Mouse (Mus musculus): Measurements from ENCODE around the gene 1700020D05Rik.
A peak's percentile ranks its signal among the peaks of the same experiment; 100 is the strongest.

The 1700020D05Rik gene

DNA sequence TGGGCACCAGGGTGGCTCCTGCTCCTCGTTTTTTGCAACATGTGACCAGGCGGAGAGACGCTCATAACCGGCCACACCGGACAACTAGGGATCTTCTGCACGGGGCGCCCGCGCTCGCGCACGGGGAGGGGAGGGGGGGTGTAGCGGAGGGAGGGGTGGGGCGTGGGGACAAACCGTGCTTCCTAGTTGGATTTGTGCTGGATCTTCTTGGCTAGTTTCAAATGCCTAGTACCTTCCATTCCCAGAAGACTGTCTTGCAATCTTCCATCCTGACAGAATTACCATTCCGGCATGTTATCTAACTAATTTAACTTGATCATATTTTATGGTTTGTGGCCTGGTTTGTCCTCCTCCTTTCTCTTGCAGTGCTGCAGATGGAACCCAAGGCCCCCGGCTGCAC is at the start of gene 1700020D05Rik:
TSS of gene 1700020D05Rik (minus strand) at position 101 of the 400 bp plus-strand sequence.
- DNase-seq (ENCODE audit: low spot score) = no peak

DNA sequence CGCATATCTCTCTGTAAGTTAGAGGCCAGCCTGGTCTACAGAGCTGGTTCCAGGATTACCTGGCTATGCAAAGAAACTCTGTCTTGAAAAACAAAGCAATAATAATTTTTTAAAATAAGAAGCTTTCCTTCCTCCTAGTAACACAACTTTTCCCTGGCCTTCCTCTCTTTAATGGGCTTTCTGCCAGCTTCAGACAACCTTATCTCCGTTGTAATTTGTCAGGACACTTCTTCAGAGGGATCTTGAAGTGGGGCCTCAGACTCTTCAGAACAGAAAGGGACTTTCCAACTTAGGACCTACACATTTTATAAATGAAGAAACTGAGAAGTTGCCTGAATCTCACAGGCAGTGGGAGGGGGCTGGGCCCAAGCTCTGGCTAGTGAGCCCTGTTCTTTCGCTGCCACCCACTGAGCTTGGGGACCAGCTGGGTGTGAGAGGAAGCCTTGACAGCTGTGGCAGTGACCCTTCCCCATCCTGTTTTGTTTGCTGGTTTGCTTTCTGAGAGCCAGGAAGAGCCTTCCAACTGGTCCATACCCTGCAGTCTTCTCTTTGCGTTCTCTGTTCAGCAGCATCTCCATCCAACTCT is 44.0 kb upstream of the 1700020D05Rik start:
- no peak for DNase-seq (ENCODE audit: low spot score)

DNA sequence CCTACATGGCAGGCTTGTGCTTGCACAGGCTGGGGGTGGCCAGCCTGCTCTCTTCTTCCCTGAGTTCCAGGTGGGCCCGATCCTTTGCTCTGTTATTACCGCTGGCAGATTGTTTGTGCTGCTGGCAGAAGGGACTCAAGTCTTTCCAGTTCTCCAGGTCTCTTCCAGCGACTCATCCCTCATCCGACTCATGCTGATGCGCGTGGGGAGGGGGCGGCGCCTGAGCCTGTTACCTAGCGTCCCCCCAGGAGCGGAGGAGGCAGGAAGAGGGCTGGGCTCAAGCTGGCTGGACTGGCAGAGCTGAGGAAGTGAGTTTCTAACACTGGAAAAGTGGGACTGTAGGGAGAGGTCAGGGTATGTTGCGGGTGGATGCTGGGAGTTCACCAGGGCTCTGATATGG is 40.4 kb upstream of the 1700020D05Rik start:
- no peak for DNase-seq (ENCODE audit: low spot score)

- no peak for DNase-seq (ENCODE audit: low spot score)
These were observed 39.8 kb upstream of the 1700020D05Rik start for GRCm38 (mm10) chr19:5543362-5543761.

- no peak for DNase-seq (ENCODE audit: low spot score)
These were observed 35.2 kb upstream of the 1700020D05Rik start for GRCm38 (mm10) chr19:5538786-5539185.

- DNase-seq (ENCODE audit: low spot score) = no peak
These were observed 28.9 kb upstream of the 1700020D05Rik start for GRCm38 (mm10) chr19:5532520-5532919.

- DNase-seq (ENCODE audit: low spot score) = no peak
These were observed 26.5 kb upstream of the 1700020D05Rik start for GRCm38 (mm10) chr19:5530138-5530524.

DNA sequence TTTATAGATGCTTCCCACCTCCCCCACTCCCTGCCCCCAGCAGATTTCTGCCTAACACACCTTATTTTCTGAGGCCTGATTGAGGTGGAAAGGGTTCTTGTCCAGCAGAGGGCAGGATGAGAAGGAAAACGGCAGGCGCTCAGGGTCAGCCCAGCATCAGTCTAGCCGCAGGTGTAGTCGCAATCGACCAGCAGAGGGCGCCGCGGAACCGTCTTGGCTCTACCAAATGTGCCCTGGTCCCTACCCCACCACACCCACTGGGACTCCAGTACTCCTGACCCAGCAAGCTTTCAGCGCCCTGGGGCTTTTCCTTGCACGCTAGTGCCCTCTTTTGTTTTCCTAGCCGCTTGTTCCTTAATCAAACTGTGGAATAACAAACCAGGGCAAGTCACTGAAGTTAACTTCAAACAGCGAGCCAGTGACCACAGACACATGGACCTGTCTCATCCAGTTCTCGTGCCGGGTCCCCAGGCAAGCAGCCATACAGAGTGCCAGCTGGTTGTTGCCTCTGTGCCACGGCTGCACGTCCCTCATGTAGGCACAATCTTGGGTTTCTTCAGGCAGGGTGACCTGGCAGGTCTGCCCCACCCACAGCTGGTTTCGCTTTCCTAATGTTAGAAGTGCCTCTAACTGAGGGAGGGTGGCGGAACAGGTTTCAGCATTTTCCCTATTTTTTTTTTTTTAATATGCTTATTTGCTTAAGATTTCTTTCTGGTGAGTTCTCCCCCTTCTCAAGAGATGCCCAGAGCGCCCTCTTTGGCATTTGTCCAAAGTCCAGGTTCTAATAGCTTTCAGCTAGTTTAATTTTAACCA is 25.9 kb upstream of the 1700020D05Rik start:
- DNase-seq (ENCODE audit: low spot score) = peak; percentile 91

DNA sequence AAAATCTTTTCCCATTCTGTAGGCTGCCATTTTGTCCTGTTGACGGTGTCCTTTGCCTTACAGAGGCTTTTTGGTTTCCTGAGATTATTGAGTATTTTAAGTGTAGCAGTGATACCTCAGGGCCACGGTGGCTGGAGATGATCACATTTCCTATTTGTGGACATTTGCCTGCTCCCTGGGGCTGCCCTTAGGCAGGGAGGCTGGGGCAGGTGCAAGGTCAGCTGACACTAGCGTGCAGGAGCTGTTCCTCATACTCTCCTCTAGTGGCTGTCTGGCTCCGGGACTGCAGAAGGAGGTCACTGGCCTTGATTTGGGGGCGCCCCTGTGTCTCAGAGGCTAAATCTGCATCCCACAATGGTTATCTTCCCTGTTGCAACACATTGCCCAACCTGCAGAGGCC is 21.6 kb upstream of the 1700020D05Rik start:
- DNase-seq (ENCODE audit: low spot score) = no peak

DNA sequence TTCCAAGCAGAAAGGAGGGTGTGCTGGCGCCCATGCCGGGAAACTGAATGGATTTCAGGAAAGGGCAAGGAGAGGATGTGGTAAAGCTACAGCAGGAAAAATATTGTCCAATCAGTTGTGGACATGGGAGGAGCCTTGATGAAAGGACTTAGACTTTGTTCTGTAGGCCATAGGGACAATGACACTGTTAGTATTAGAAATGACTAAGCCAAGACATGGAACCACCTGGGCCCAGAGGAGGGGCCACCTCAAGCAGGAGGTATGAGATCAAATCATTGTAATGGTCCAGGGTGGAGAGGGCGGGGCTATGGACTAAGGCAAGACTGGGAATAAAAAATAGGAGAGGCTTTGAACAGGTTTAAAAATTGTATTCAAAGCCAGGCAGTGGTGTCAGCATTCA is 15.1 kb upstream of the 1700020D05Rik start:
- no peak for DNase-seq (ENCODE audit: low spot score)

- no peak for DNase-seq (ENCODE audit: low spot score)
These were observed 13.4 kb upstream of the 1700020D05Rik start for GRCm38 (mm10) chr19:5516906-5517505.

- no peak for DNase-seq (ENCODE audit: low spot score)
These were observed 12.5 kb upstream of the 1700020D05Rik start for GRCm38 (mm10) chr19:5515840-5516777.

- no peak for DNase-seq (ENCODE audit: low spot score)
These were observed 9.4 kb upstream of the 1700020D05Rik start for GRCm38 (mm10) chr19:5513005-5513349.

- no peak for DNase-seq (ENCODE audit: low spot score)
These were observed 8.8 kb upstream of the 1700020D05Rik start for GRCm38 (mm10) chr19:5512091-5513004.

DNA sequence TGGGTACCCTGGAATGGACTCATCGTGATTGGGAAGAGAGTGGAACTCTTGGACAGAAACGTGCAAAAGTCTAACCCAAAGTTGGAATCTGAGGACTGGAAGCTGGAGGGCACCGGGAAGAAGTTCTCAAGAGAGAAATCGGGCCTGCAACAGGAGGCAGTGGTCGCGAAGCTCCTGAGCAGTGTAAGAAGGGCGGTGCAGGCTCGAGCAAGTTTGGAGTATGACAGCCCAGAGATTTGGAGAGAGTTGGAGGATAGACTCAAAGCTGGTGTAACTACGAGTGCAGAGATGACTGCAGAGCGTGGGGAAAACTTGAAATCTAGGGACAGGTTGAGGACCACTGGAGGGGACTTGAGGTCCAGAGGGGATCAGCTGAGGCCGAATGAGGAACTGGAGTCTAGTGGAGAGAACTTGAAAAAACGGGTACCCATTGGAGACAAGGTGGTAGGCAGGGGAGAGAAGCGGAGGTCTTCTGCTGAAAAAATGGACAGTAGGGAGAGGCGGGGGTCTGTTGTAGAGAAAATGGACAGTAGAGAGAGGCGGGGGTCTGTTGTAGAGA is 7.6 kb upstream of the 1700020D05Rik start:
- no peak for DNase-seq (ENCODE audit: low spot score)

DNA sequence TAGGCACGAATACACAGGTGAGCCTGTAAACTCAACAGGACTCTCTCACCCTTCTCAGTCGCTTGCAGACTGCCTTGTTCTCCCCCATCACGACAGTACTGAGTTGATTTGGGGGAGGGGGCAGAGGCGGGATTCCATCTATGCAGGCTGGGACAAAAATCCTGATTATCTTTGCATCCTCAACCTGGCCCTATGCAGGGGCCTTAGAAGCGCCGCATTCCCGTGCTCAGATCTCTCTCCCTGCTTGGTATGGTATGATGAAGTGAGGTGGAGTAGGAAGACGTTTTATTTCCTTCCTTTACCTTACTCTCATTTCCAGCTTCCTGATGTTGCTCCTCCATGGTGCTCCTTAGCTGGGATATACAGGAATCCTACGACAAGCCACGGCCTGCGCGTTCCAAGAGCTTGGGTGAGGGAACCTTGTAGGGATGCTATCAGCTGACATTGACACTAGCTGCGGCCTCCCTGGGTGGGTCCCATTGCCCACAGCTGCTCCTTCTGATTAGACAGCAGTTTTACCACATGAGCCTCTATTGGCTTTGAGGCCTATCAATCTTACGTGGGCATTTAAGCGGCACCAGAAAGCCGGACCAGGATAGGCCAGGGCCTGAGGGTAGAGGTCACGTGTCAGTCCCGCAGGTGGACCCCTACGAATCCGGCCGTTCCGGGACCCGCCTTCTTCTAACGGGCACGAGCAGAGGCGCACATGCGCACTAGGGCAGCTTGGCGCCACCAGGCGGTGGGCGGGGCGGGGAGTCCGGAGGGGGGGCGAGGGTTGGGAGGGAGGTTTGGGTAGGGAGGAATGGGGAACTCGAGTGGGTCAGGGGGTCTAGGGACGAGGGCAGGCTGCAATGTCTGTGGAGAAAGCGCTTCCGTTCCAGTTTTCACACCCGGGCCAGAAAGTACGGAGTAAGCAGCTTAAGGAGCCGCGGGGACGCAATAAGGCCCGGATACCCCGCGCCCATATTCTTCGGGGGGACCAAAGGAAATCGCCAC is 6.7 kb upstream of the 1700020D05Rik start, which contains the start of gene Snx32:
TSS of gene Snx32 (minus strand) at position 508 of the 996 bp plus-strand sequence.
- DNase-seq (ENCODE audit: low spot score) = peak; percentile 96

DNA sequence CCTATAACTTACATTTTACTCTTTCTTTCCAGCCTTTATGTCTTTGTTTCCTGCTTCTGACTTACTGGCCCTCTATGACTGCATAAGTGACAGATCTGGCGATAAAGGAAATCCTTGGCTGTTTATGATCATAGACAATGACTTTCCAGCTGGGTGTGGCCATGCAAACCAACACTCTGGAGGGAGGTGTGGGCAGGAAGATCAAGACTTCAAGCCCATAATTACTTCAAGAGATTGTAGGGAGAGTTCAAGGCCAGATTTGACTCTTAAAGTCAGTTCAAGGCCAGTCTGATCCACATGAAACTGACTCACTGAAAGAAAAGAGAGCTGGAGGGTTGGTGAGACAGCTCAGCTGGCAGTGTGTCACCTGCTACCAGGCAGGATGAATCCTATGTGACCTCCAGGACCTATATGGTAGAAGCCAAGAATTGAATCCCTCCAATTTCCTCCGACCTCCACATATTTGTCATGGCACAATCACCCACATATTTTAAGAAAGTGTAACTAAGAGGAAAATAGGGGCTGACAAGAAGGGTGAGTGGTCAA is 3.2 kb downstream of the 1700020D05Rik start:
- no peak for DNase-seq (ENCODE audit: low spot score)

DNA sequence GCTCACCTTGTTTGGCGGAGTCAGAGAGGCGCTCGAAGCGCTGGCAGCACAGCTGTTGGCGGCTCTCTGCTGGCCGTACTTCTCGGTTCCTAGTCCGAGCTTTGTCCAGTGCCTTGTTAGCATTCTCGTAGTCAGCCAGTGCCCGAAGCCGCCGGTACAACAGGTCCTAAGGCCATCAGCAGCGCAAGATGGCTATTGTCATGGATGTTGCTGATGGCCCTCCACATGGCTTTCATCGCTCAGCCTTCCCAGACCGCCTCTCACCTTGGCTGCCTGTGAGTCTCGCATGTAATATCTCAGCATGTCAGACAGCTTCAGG is 7.6 kb downstream of the 1700020D05Rik start:
- no peak for DNase-seq (ENCODE audit: low spot score)

GRCm38 (mm10) chr19:5495353-5496051 is 8.1 kb downstream of the 1700020D05Rik start:
- DNase-seq (ENCODE audit: low spot score) = no peak
